Mouse (Mus musculus): ENCODE results near the gene Decr2. TPM values are rescaled to one million over a fixed set of nuclear protein-coding genes. Genes with fewer than 3 reads are reported as not detected.

Decr2 gene
- polyA plus RNA-seq, 1 experiment: 24.3 TPM

GRCm38 (mm10) chr17:26032037-26032436, 58.1 kb downstream of the Decr2 start:
- Histone ChIP-seq H3K4me3 (ENCODE audit: low read depth, low read length) (no peak overlapping the region), H3K9me3 (replicated peaks; ENCODE audit: control insufficient read depth, insufficient read depth, low read length, poor library complexity, severe bottlenecking) (no peaks in the 10 kb centered on the region), H3K9ac (ENCODE audit: low read depth, poor library complexity, severe bottlenecking) (no peak overlapping the region), H3K36me3 (ENCODE audit: control insufficient read depth, insufficient read depth, low read length, poor library complexity, severe bottlenecking) (no peaks in the 10 kb centered on the region), H3K4me1 (ENCODE audit: control insufficient read depth, insufficient read depth, low read length) (no peaks in the 10 kb centered on the region), H3K27ac (ENCODE audit: insufficient read depth, low read length) (no peak overlapping the region), H3K27me3 (ENCODE audit: control insufficient read depth, insufficient read depth, low read length, poor library complexity, severe bottlenecking) (no peaks in the 10 kb centered on the region)
- TF ChIP-seq CTCF (IDR thresholded peaks at IDR 0.05; ENCODE audit: low read depth, low read length) (no peak), POLR2A (IDR thresholded peaks at IDR 0.05; ENCODE audit: insufficient read depth, low read length) (no peak), EP300 (IDR thresholded peaks at IDR 0.05; ENCODE audit: insufficient read depth, low read depth, low read length) (no peak)

DNA sequence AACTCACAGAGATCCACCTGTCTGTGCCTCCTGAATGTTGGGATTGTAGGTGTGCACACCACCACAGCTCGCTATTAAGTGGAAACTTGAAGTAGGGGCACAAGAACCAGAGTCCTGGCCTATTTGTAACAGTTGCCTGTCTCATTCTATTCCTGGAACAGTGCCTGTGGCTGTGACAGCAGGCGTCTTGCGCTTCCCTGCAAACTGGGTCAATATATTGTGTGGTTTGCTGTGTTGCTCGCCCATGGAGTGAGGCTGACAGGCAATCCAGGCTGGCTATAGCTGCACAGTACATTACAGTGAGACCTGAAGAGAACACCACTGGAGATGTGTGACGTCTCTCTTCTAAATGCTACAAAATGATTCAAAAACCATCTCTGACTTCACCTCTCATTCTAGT, 58.6 kb downstream of the Decr2 start:
- no peak for TF ChIP-seq EP300 (IDR thresholded peaks at IDR 0.05; ENCODE audit: insufficient read depth, low read depth, low read length)
- H3K27me3 ChIP-seq (ENCODE audit: control insufficient read depth, insufficient read depth, low read length, poor library complexity, severe bottlenecking): no peaks in the 10 kb centered on the region
- no peaks in the 10 kb centered on the region for H3K9me3 ChIP-seq (replicated peaks; ENCODE audit: control insufficient read depth, insufficient read depth, low read length, poor library complexity, severe bottlenecking)
- H3K4me1 ChIP-seq (ENCODE audit: control insufficient read depth, insufficient read depth, low read length): no peaks in the 10 kb centered on the region
- no peak overlapping the region for H3K9ac ChIP-seq (ENCODE audit: low read depth, poor library complexity, severe bottlenecking)
- H3K4me3 ChIP-seq (ENCODE audit: low read depth, low read length): no peak overlapping the region
- no peak overlapping the region for H3K27ac ChIP-seq (ENCODE audit: insufficient read depth, low read length)
- no peaks in the 10 kb centered on the region for H3K36me3 ChIP-seq (ENCODE audit: control insufficient read depth, insufficient read depth, low read length, poor library complexity, severe bottlenecking)

Other genes with a start within 250 kb of the Decr2 start
- 1.4 and 2.3 TPM in 2 replicates for gene Gm20683, start 248.6 kb downstream of the Decr2 start, polyA plus RNA-seq (2011; ENCODE audit: insufficient read depth, insufficient read length, low read depth, missing spikeins)
- gene Rhot2, start 245.5 kb downstream of the Decr2 start, polyA plus RNA-seq (2011; ENCODE audit: insufficient read depth, insufficient read length, low read depth, missing spikeins): 23.6 and 29.8 TPM in 2 replicates
- 10.5 and 11.6 TPM in 2 replicates for gene Wdr90, start 228.8 kb downstream of the Decr2 start, polyA plus RNA-seq (2011; ENCODE audit: insufficient read depth, insufficient read length, low read depth, missing spikeins)
- gene Mcrip2, start 221.6 kb downstream of the Decr2 start, polyA plus RNA-seq (2011; ENCODE audit: insufficient read depth, insufficient read length, low read depth, missing spikeins): 6.1 and 8.3 TPM in 2 replicates
- 27.9 and 32.6 TPM in 2 replicates for gene Mettl26, start 215.3 kb downstream of the Decr2 start, polyA plus RNA-seq (2011; ENCODE audit: insufficient read depth, insufficient read length, low read depth, missing spikeins)
- 0.37 and 0.69 TPM in 2 replicates for gene Wfikkn1, start 209.5 kb downstream of the Decr2 start, polyA plus RNA-seq (2011; ENCODE audit: insufficient read depth, insufficient read length, low read depth, missing spikeins)
- 21.3 and 22.7 TPM in 2 replicates for gene Rab40c, start 170.6 kb downstream of the Decr2 start, polyA plus RNA-seq (2011; ENCODE audit: insufficient read depth, insufficient read length, low read depth, missing spikeins)
- 61.8 and 62.8 TPM in 2 replicates for gene Pigq, start 145.4 kb downstream of the Decr2 start, polyA plus RNA-seq (2011; ENCODE audit: insufficient read depth, insufficient read length, low read depth, missing spikeins)
- 1.2 TPM in 1 of 2 replicates, not detected in the other for gene Nhlrc4, start 145.4 kb downstream of the Decr2 start, polyA plus RNA-seq (2011; ENCODE audit: insufficient read depth, insufficient read length, low read depth, missing spikeins)
- not detected in 2 replicates for gene A930017K11Rik, start 137.8 kb downstream of the Decr2 start, polyA plus RNA-seq (2011; ENCODE audit: insufficient read depth, insufficient read length, low read depth, missing spikeins)
- 14.2 and 17.0 TPM in 2 replicates for gene Capn15, start 104.5 kb downstream of the Decr2 start, polyA plus RNA-seq (2011; ENCODE audit: insufficient read depth, insufficient read length, low read depth, missing spikeins)
- 27.5 and 27.6 TPM in 2 replicates for gene Rab11fip3, start 20.8 kb downstream of the Decr2 start, polyA plus RNA-seq (2011; ENCODE audit: insufficient read depth, insufficient read length, low read depth, missing spikeins)
- 110 and 115 TPM in 2 replicates for gene Nme4, start 5.3 kb upstream of the Decr2 start, polyA plus RNA-seq (2011; ENCODE audit: insufficient read depth, insufficient read length, low read depth, missing spikeins)
- 15.6 and 16.5 TPM in 2 replicates for gene Tmem8, start 23.0 kb upstream of the Decr2 start, polyA plus RNA-seq (2011; ENCODE audit: insufficient read depth, insufficient read length, low read depth, missing spikeins)
- 97.6 and 105 TPM in 2 replicates for gene Mrpl28, start 33.2 kb upstream of the Decr2 start, polyA plus RNA-seq (2011; ENCODE audit: insufficient read depth, insufficient read length, low read depth, missing spikeins)
- gene Axin1, start 48.4 kb upstream of the Decr2 start, polyA plus RNA-seq (2011; ENCODE audit: insufficient read depth, insufficient read length, low read depth, missing spikeins): 40.5 and 41.0 TPM in 2 replicates
- 0.43 TPM in 1 of 2 replicates, not detected in the other for gene Pdia2, start 108.8 kb upstream of the Decr2 start, polyA plus RNA-seq (2011; ENCODE audit: insufficient read depth, insufficient read length, low read depth, missing spikeins)
- 2.4 and 4.2 TPM in 2 replicates for gene Rgs11, start 112.6 kb upstream of the Decr2 start, polyA plus RNA-seq (2011; ENCODE audit: insufficient read depth, insufficient read length, low read depth, missing spikeins)
- 9.5 and 9.8 TPM in 2 replicates for gene Arhgdig, start 117.4 kb upstream of the Decr2 start, polyA plus RNA-seq (2011; ENCODE audit: insufficient read depth, insufficient read length, low read depth, missing spikeins)
- 23.7 and 26.6 TPM in 2 replicates for gene Fam234a, start 153.9 kb upstream of the Decr2 start, polyA plus RNA-seq (2011; ENCODE audit: insufficient read depth, insufficient read length, low read depth, missing spikeins)
- gene Luc7l, start 162.6 kb upstream of the Decr2 start, polyA plus RNA-seq (2011; ENCODE audit: insufficient read depth, insufficient read length, low read depth, missing spikeins): 105 and 110 TPM in 2 replicates

All from ES-Bruce4 (cell line).